Comparison of ENCODE assay signal across 8 mouse cellular contexts in the genomic region with DNA sequence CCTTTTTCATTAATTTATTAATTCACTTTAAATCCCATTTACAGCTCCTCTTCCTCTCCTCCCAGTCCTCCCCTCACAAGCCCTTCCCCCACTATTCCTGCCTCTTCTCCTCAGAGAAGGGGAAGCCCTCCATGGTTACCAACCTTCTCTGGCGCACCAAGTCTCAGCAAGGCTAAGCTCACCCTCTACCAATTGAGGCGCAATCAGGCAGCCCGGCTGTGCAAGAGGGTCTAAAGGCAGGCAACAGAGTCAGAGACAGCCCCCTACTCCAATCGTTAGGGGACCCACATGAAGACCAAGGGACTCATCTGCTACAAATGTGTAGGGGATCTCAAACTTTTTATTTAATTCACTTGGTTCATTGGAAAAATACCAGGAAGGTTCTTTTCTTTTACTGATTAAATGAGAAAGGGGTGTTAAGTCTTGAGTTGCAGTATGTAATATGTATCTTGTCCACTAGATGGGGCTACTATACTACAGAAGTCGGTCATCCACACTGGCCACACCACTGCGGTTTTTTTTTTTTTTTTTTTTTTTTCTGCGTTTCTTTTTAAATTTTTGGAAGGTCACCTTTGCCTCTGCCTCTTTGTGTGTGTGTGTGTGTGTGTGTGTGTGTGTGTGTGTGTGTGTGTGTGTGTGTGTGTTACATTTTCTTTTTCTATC.
DNase-seq lines count a peak whose midpoint lies in the region; ATAC-seq and TF ChIP-seq lines count a peak whose summit lies in the region.

No protein-coding gene starts in this region.

- ATAC-seq in erythroid progenitor cell, adult 5-6 weeks (replicated peaks; ENCODE audit: low FRiP score, poor library complexity, severe bottlenecking) = 0 out of 2 replicates have a peak, but pooled peaks have one; percentile 52

- TF ChIP-seq CTCF in layer of hippocampus, adult 2 months (conservative IDR thresholded peaks at IDR 0.05) = peak; percentile 76

- peak; percentile 5 to 32 for DNase-seq in layer of hippocampus, adult 2 months (ENCODE audit: low spot score in 2 of 2)
- no peak for DNase-seq in layer of hippocampus, postnatal 25 days (ENCODE audit: extremely low spot score in 1 of 2, low spot score in 1 of 2)
- DNase-seq in MN1 (ENCODE audit: low spot score) = peak; percentile 67
- peak; percentile 28 for DNase-seq in lung, postnatal 25 days (ENCODE audit: low spot score)
- no peak for DNase-seq in urinary bladder, postnatal 14 days (ENCODE audit: low spot score)
- no peak for DNase-seq in adrenal gland, postnatal 10 days
- no peak for DNase-seq in gastrocnemius, postnatal 10 days

- no peak overlapping the region for H3K27ac ChIP-seq in layer of hippocampus, adult 2 months

- H3K4me3 ChIP-seq in layer of hippocampus, adult 2 months = no peak overlapping the region

Comparison
In these comparisons a context has a peak if more than half of its experiments do, and no peak if none do; other contexts are left out.
1. DNase-seq: peak in layer of hippocampus, adult 2 months (2 of 2), MN1 (single experiment) and lung, postnatal 25 days (single experiment); none in layer of hippocampus, postnatal 25 days (0 of 2), urinary bladder, postnatal 14 days (single experiment), adrenal gland, postnatal 10 days (single experiment) and gastrocnemius, postnatal 10 days (single experiment).